Mouse (Mus musculus) kidney, embryonic 16.5 days (tissue): ENCODE results near the gene Tbc1d9b. TPM values are rescaled to one million over a fixed set of nuclear protein-coding genes. Genes with fewer than 3 reads are reported as not detected.
A peak's percentile ranks its signal among the peaks of the same experiment; 100 is the strongest.
"Not testable (repeated sequence)": the region's sequence is repeated elsewhere in the genome, so short reads cannot be mapped to it uniquely, and the experiment has no call there.

Source experiments
- ATAC-seq: fragments of 200-750 bp; cut with Nextera tagmentation; 2 replicates; pipeline ENCODE4 v1.8.0; 2017; ENCODE audit warnings: moderate TSS enrichment; ENCODE audit not compliant: low FRiP score, low TSS enrichment
- H3K27ac ChIP-seq: fragments of 300-500 bp; sonication (generic); 2 replicates; pipeline ENCODE4 v1.5.1; 2014; ENCODE audit warnings: low read length
- H3K27me3 ChIP-seq: fragments of 300-500 bp; sonication (generic); 2 replicates; pipeline ENCODE4 v1.6.1; 2014; ENCODE audit warnings: low read length, control low read depth, mixed read lengths; ENCODE audit not compliant: insufficient read depth
- H3K36me3 ChIP-seq: fragments of 300-500 bp; sonication (generic); 2 replicates; pipeline ENCODE4 v1.6.1; 2014; ENCODE audit warnings: low read length, control low read depth, mixed read lengths; ENCODE audit not compliant: insufficient read depth
- H3K4me1 ChIP-seq: fragments of 300-500 bp; sonication (generic); 2 replicates; pipeline ENCODE4 v1.6.1; 2014; ENCODE audit warnings: low read length, control low read depth, mixed read lengths; ENCODE audit not compliant: insufficient read depth
- H3K4me2 ChIP-seq: fragments of 300-500 bp; sonication (generic); replicated peaks from 2 replicates; pipeline ENCODE4 v1.6.1; 2014; ENCODE audit warnings: low read depth, low read length
- H3K4me3 ChIP-seq: fragments of 300-500 bp; sonication (generic); 2 replicates; pipeline ENCODE4 v1.5.1; 2014; ENCODE audit warnings: mild to moderate bottlenecking, low read length
- H3K9ac ChIP-seq: fragments of 300-500 bp; sonication (generic); replicated peaks from 2 replicates; pipeline ENCODE4 v1.6.1; 2014; ENCODE audit warnings: low read length
- H3K9me3 ChIP-seq: fragments of 300-500 bp; sonication (generic); 2 replicates; pipeline ENCODE4 v1.6.1; 2016; ENCODE audit warnings: low read length, control low read depth
- WGBS: fragments of 180-500 bp; shearing (Covaris S2); extraction: QIAGEN DNeasy Blood & Tissue Kit; methylation state at CpG from one replicate; pipeline ENCODE4 v1.1.7; 2014; 5-methylcytosine and 5-hydroxymethylcytosine counted together
- polyA plus RNA-seq: library from polyadenylated mRNA; unstranded; fragments of >200 nt; fragmentation: Nextera tagmentation; extraction: Ambion mirVana; gene quantifications from 2 replicates; pipeline ENCODE4 v1.2.1, GENCODE M21; 2015

Tbc1d9b gene
- polyA plus RNA-seq, 1 experiment from 2014 or later, result 44.3 TPM

GRCm38 (mm10) chr11:50100548-50101307 is 30.5 kb upstream of the Tbc1d9b start:
- H3K9ac ChIP-seq, result no peak overlapping the region
- H3K4me2 ChIP-seq, result no peak overlapping the region
- no peaks in the 10 kb centered on the region for H3K9me3 ChIP-seq
- H3K27ac ChIP-seq, result no peak overlapping the region
- H3K27me3 ChIP-seq, result no peaks in the 10 kb centered on the region
- ATAC-seq, result no peak
- H3K4me1 ChIP-seq, result no peaks in the 10 kb centered on the region
- H3K4me3 ChIP-seq, result no peak overlapping the region
- 76% methylated on average over 2 of the region's 2 CpGs for WGBS
- H3K36me3 ChIP-seq, result peaks cover 9% of the 10 kb centered on the region; the same call in 1 of the 2 replicates

- not testable (repeated sequence) for H3K27ac ChIP-seq, H3K36me3 ChIP-seq, H3K4me1 ChIP-seq, H3K4me3 ChIP-seq, H3K27me3 ChIP-seq, H3K4me2 ChIP-seq, ATAC-seq, H3K9me3 ChIP-seq, H3K9ac ChIP-seq
- WGBS, result 93% methylated on average over 4 of the region's 4 CpGs
Measured at GRCm38 (mm10) chr11:50101962-50102361, 29.2 kb upstream of the Tbc1d9b start.

GRCm38 (mm10) chr11:50104016-50104415 is 27.2 kb upstream of the Tbc1d9b start:
- Histone ChIP-seq H3K36me3 (0 out of 2 replicates have a peak, but pooled peaks cover 2% of the 10 kb centered on the region), H3K4me2 (no peak overlapping the region), H3K27ac (no peak overlapping the region), H3K9me3 (no peaks in the 10 kb centered on the region), H3K4me3 (no peak overlapping the region), H3K4me1 (no peaks in the 10 kb centered on the region), H3K27me3 (no peaks in the 10 kb centered on the region), H3K9ac (no peak overlapping the region)
- no peak for ATAC-seq
- 90% methylated on average over 6 of the region's 6 CpGs for WGBS

GRCm38 (mm10) chr11:50105237-50105636 is 26.0 kb upstream of the Tbc1d9b start:
- no peaks in the 10 kb centered on the region for H3K4me1 ChIP-seq
- no peaks in the 10 kb centered on the region for H3K27me3 ChIP-seq
- no peak overlapping the region for H3K4me3 ChIP-seq
- H3K36me3 ChIP-seq, result peaks cover 2% of the 10 kb centered on the region; the same call in 1 of the 2 replicates
- no peak for ATAC-seq
- H3K27ac ChIP-seq, result no peak overlapping the region
- 90% methylated on average over 5 of the region's 5 CpGs for WGBS
- no peak overlapping the region for H3K4me2 ChIP-seq
- H3K9ac ChIP-seq, result no peak overlapping the region
- no peaks in the 10 kb centered on the region for H3K9me3 ChIP-seq

GRCm38 (mm10) chr11:50106024-50106423 is 25.2 kb upstream of the Tbc1d9b start:
- no peaks in the 10 kb centered on the region for H3K4me1 ChIP-seq
- no peaks in the 10 kb centered on the region for H3K9me3 ChIP-seq
- no peak for ATAC-seq
- no peak overlapping the region for H3K4me3 ChIP-seq
- WGBS, result 81% methylated on average over 7 of the region's 7 CpGs
- H3K27me3 ChIP-seq, result no peaks in the 10 kb centered on the region
- peaks cover 2% of the 10 kb centered on the region; the same call in 1 of the 2 replicates for H3K36me3 ChIP-seq
- no peak overlapping the region for H3K9ac ChIP-seq
- no peak overlapping the region for H3K4me2 ChIP-seq
- no peak overlapping the region for H3K27ac ChIP-seq

GRCm38 (mm10) chr11:50108823-50109244 is 22.4 kb upstream of the Tbc1d9b start:
- Histone ChIP-seq H3K27me3 (no peaks in the 10 kb centered on the region), H3K4me3 (no peak overlapping the region), H3K9me3 (no peaks in the 10 kb centered on the region), H3K9ac (no peak overlapping the region), H3K27ac (peak overlapping the region; percentile 80), H3K4me2 (no peak overlapping the region), H3K4me1 (no peaks in the 10 kb centered on the region), H3K36me3 (peaks cover 2% of the 10 kb centered on the region; the same call in 1 of the 2 replicates)
- WGBS, result 55% methylated on average over 8 of the region's 8 CpGs
- ATAC-seq, result peak; percentile 23; the same call in 1 of the 2 replicates

- no peaks in the 10 kb centered on the region; the same call in 1 of the 2 replicates for H3K36me3 ChIP-seq
- H3K27ac ChIP-seq, result no peak overlapping the region
- no peak overlapping the region for H3K4me3 ChIP-seq
- H3K4me2 ChIP-seq, result no peak overlapping the region
- no peaks in the 10 kb centered on the region for H3K4me1 ChIP-seq
- no peaks in the 10 kb centered on the region for H3K9me3 ChIP-seq
- WGBS, result 10% methylated on average over 5 of the region's 5 CpGs
- ATAC-seq, result no peak; the same call in 1 of the 2 replicates
- no peak overlapping the region for H3K9ac ChIP-seq
- no peaks in the 10 kb centered on the region for H3K27me3 ChIP-seq
Measured at GRCm38 (mm10) chr11:50114329-50114728, 16.9 kb upstream of the Tbc1d9b start.

- H3K27ac ChIP-seq, result no peak overlapping the region
- WGBS, result 92% methylated on average over 8 of the region's 8 CpGs
- no peaks in the 10 kb centered on the region for H3K36me3 ChIP-seq
- ATAC-seq, result no peak
- no peak overlapping the region for H3K9ac ChIP-seq
- H3K4me2 ChIP-seq, result no peak overlapping the region
- H3K4me1 ChIP-seq, result no peaks in the 10 kb centered on the region
- no peaks in the 10 kb centered on the region for H3K27me3 ChIP-seq
- H3K9me3 ChIP-seq, result no peaks in the 10 kb centered on the region
- H3K4me3 ChIP-seq, result no peak overlapping the region
Measured at GRCm38 (mm10) chr11:50122631-50123081, 8.5 kb upstream of the Tbc1d9b start.

GRCm38 (mm10) chr11:50127781-50128180 is 3.4 kb upstream of the Tbc1d9b start:
- Histone ChIP-seq H3K27ac (no peak overlapping the region), H3K4me2 (peak overlapping the region; percentile 44), H3K4me1 (peaks cover 14% of the 10 kb centered on the region), H3K9me3 (no peaks in the 10 kb centered on the region), H3K27me3 (no peaks in the 10 kb centered on the region), H3K4me3 (peak overlapping the region; percentile 21; the same call in 1 of the 2 replicates), H3K9ac (no peak overlapping the region), H3K36me3 (no peaks in the 10 kb centered on the region)
- WGBS, result 8% methylated on average over 10 of the region's 10 CpGs
- ATAC-seq, result no peak

GRCm38 (mm10) chr11:50131801-50132201 is 605 bp downstream of the Tbc1d9b start:
- WGBS, result 17% methylated on average over 10 of the region's 10 CpGs
- 0 out of 2 replicates have a peak, but pooled peaks have one; percentile 3 for ATAC-seq
- H3K9ac ChIP-seq, result peak overlapping the region; percentile 96
- peak overlapping the region; percentile 69 for H3K27ac ChIP-seq
- no peaks in the 10 kb centered on the region for H3K9me3 ChIP-seq
- H3K4me3 ChIP-seq, result peak overlapping the region; percentile 73
- no peaks in the 10 kb centered on the region for H3K27me3 ChIP-seq
- peaks cover 14% of the 10 kb centered on the region for H3K4me1 ChIP-seq
- H3K36me3 ChIP-seq, result peaks cover 8% of the 10 kb centered on the region
- peak overlapping the region; percentile 84 for H3K4me2 ChIP-seq
